In the genomic region with DNA sequence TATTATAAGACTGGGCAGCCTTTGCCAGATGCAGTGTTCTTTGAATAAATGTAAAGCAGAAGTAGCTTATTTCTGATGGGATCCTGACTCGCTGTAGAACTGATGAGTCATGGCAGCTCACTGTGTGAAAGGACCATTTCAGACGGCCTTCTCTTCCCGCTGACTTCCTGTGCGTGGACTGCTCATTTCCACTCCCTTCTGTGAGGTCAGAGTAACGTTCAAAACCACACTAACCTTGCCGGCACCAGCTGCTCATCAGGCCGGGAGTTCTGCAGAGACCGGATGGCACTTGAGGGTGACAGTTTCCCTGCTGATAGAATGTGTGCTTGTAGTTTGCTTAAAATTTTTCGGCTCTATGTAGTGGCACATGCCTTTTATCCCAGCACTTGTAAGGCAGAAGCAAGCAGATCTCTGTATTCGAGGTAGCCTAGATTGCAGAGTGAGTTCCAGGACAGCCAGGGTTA, we compare ENCODE assay signal across 8 mouse cellular contexts. TPM values are rescaled to one million over a fixed set of nuclear protein-coding genes. Genes with fewer than 3 reads are reported as not detected.
DNase-seq lines count a peak whose midpoint lies in the region; ATAC-seq and TF ChIP-seq lines count a peak whose summit lies in the region.

No protein-coding gene starts in this region.

- no peaks in the 10 kb centered on the region for H3K9me3 ChIP-seq in kidney, postnatal 0 days (replicated peaks; ENCODE audit: low read length)
- H3K9me3 ChIP-seq in midbrain, embryonic 14.5 days (ENCODE audit: control insufficient read depth, low read length), result no peaks in the 10 kb centered on the region

- no peak for TF ChIP-seq CTCF in kidney, postnatal 0 days (IDR thresholded peaks at IDR 0.05; ENCODE audit: low read depth)

- H3K27me3 ChIP-seq in kidney, postnatal 0 days (ENCODE audit: insufficient read depth, low read length), result no peaks in the 10 kb centered on the region
- H3K27me3 ChIP-seq in midbrain, embryonic 14.5 days (ENCODE audit: control insufficient read depth, insufficient read depth, low read length), result no peaks in the 10 kb centered on the region

- no peak overlapping the region for H3K9ac ChIP-seq in kidney, postnatal 0 days (ENCODE audit: low read depth, low read length)
- no peak overlapping the region for H3K9ac ChIP-seq in midbrain, embryonic 14.5 days (replicated peaks; ENCODE audit: low read length)

- H3K36me3 ChIP-seq in kidney, postnatal 0 days (ENCODE audit: insufficient read depth, low read length), result no peaks in the 10 kb centered on the region
- H3K36me3 ChIP-seq in midbrain, embryonic 14.5 days (ENCODE audit: control insufficient read depth, insufficient read depth, low read length), result no peaks in the 10 kb centered on the region

- peaks cover 7% of the 10 kb centered on the region for H3K4me1 ChIP-seq in kidney, postnatal 0 days (replicated peaks; ENCODE audit: insufficient read depth, low read length)
- H3K4me1 ChIP-seq in midbrain, embryonic 14.5 days (ENCODE audit: control insufficient read depth, insufficient read depth, low read length), result no peaks in the 10 kb centered on the region

- H3K4me3 ChIP-seq in kidney, postnatal 0 days (replicated peaks; ENCODE audit: low read depth, low read length), result no peak overlapping the region
- no peak overlapping the region for H3K4me3 ChIP-seq in midbrain, embryonic 14.5 days (replicated peaks; ENCODE audit: low read depth, low read length)

- no peak overlapping the region for H3K27ac ChIP-seq in kidney, postnatal 0 days
- no peak overlapping the region for H3K27ac ChIP-seq in midbrain, embryonic 14.5 days (replicated peaks; ENCODE audit: low read depth, low read length)

- peak overlapping the region; percentile 14; the same call in 1 of the 2 replicates for H3K4me2 ChIP-seq in kidney, postnatal 0 days (ENCODE audit: low read length)
- no peak overlapping the region for H3K4me2 ChIP-seq in midbrain, embryonic 14.5 days (ENCODE audit: low read length)

- 41% methylated on average over 10 of the region's 10 CpGs for WGBS in kidney, postnatal 0 days
- WGBS in midbrain, embryonic 14.5 days, result 73% methylated on average over 10 of the region's 10 CpGs

- peak; percentile 41 to 52 for DNase-seq in left cerebral cortex, adult 18-20 months (ENCODE audit: low spot score in 2 of 2)
- no peak for DNase-seq in left cerebral cortex, postnatal 4 days
- DNase-seq in adrenal gland, adult (ENCODE audit: inconsistent age in 2 of 2, low spot score in 1 of 2), result peak; percentile 75 to 92
- peak; percentile 19 to 65 for DNase-seq in frontal cortex, adult 2 months (ENCODE audit: extremely low spot score in 1 of 2, low spot score in 1 of 2)
- DNase-seq in kidney, postnatal 0 days (ENCODE audit: low spot score), result peak; percentile 64
- peak; percentile 70 for DNase-seq in lung, postnatal 25 days (ENCODE audit: low spot score)
- DNase-seq in telencephalon, adult 2 months (ENCODE audit: low read depth, low spot score), result peak; percentile 50
- DNase-seq in midbrain, embryonic 14.5 days, result no peak

- ATAC-seq in kidney, postnatal 0 days (replicated peaks; ENCODE audit: low FRiP score, low read depth), result no peak; the same call in 1 of the 2 replicates
- no peak for ATAC-seq in midbrain, embryonic 14.5 days (ENCODE audit: low FRiP score, low TSS enrichment)

- intact Hi-C loops in left cerebral cortex, postnatal 4 days (cut with DNase I), result no loop called here

RNA-seq across cellular contexts. Expression of gene Mta3, which starts 26.2 kb away (rescaled TPM):
- total RNA-seq in left cerebral cortex, adult 18-20 months (2021), result 100 to 1,000 TPM in 1 of 2 experiments, 10 to 100 TPM in 1; 96.4 to 102 TPM
- 10 to 100 TPM; 56.0 to 61.5 TPM for total RNA-seq in left cerebral cortex, postnatal 4 days (2021)
- 61.7 and 63.9 TPM in 2 replicates for polyA plus RNA-seq in frontal cortex, adult 2 months (2012; rRNA removed)
- polyA plus RNA-seq in kidney, postnatal 0 days (2015; fragmentation: Nextera tagmentation; extraction: Ambion mirVana), result 42.2 and 45.0 TPM in 2 replicates
- polyA plus RNA-seq in midbrain, embryonic 14.5 days (2014; fragmentation: Nextera tagmentation; extraction: Ambion mirVana), result 30.0 and 31.1 TPM in 2 replicates

Comparison
In these comparisons a context has a peak if more than half of its experiments do, and no peak if none do; other contexts are left out.
1. DNase-seq: peak in left cerebral cortex, adult 18-20 months (2 of 2), adrenal gland, adult (2 of 2), frontal cortex, adult 2 months (2 of 2), kidney, postnatal 0 days (single experiment), lung, postnatal 25 days (single experiment) and telencephalon, adult 2 months (single experiment); none in left cerebral cortex, postnatal 4 days (single experiment) and midbrain, embryonic 14.5 days (single experiment).